Mouse (Mus musculus): ENCODE measurements around the gene Glb1. TPM values are rescaled to one million over a fixed set of nuclear protein-coding genes. Genes with fewer than 3 reads are reported as not detected.

The Glb1 gene
- total and polyA plus RNA-seq, 3 experiments, result 7.0 to 15.7 TPM; not detected in 1

DNA sequence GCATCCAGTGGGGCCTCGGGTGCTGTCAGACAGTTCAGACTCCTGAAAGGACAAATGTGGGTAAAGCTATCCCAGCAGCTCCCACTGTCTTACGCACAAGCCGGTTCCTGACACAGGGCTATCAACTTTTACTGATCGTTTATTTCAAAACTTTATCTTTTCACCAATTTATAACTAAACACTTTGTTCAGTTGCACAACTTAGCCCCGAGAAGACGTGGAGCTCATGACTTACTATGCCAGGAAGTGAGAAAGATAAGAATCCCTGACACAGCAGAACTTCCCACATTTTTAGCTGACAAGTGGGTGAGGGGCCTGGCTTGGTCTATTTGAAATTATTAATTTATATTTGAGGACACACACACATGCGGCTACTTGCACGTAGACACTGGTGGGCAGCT lies 6.2 kb upstream of the Glb1 start (continued):
- 0 out of 2 replicates have a peak, but pooled peaks have one; percentile 31 for TF ChIP-seq RCOR1 (IDR thresholded peaks at IDR 0.05; ENCODE audit: low read depth, low read length)
- TF ChIP-seq ELF1 (IDR thresholded peaks at IDR 0.05; ENCODE audit: low read depth, low read length), result 0 out of 2 replicates have a peak, but pooled peaks have one; percentile 16
- no peak for TF ChIP-seq POLR2AphosphoS2 (IDR thresholded peaks at IDR 0.05; ENCODE audit: low read length)
- no peak for TF ChIP-seq CHD1 (IDR thresholded peaks at IDR 0.05; ENCODE audit: low read depth, low read length)
- TF ChIP-seq ZC3H11A (IDR thresholded peaks at IDR 0.05; ENCODE audit: low read depth, low read length), result no peak
- TF ChIP-seq BHLHE40 (IDR thresholded peaks at IDR 0.05; ENCODE audit: borderline replicate concordance, low read depth, low read length), result no peak
- TF ChIP-seq GABPA (IDR thresholded peaks at IDR 0.05; ENCODE audit: low read depth, low read length), result no peak
- no peak; a peak in 1 of 4 replicates for TF ChIP-seq POLR2A (IDR thresholded peaks at IDR 0.05; ENCODE audit: control insufficient read depth in 1 of 2, insufficient read depth in 1 of 2, low read depth in 1 of 2, low read length in 2 of 2, poor library complexity in 1 of 2)
- peak; percentile 74 for TF ChIP-seq SIN3A (IDR thresholded peaks at IDR 0.05; ENCODE audit: low read length)

GRCm38 (mm10) chr9:114395258-114395657 lies 5.6 kb upstream of the Glb1 start:
- TF ChIP-seq CHD1 (IDR thresholded peaks at IDR 0.05; ENCODE audit: low read depth, low read length) (no peak), CTCF (IDR thresholded peaks at IDR 0.05 in 2 of 3, conservative IDR thresholded peaks at IDR 0.05 in 1 of 3; ENCODE audit: control insufficient read depth in 1 of 3, insufficient read depth in 1 of 3, low read depth in 2 of 3, low read length in 3 of 3, poor library complexity in 1 of 3, severe bottlenecking in 1 of 3) (no peak), ZMIZ1 (IDR thresholded peaks at IDR 0.05; ENCODE audit: low read depth, low read length) (0 out of 2 replicates have a peak, but pooled peaks have one; percentile 20), POLR2A (IDR thresholded peaks at IDR 0.05; ENCODE audit: control insufficient read depth in 1 of 2, insufficient read depth in 1 of 2, low read depth in 1 of 2, low read length in 2 of 2, poor library complexity in 1 of 2) (peak in 1 of 2 experiments; percentile 33; a peak in 1 of 4 replicates), ZKSCAN1 (IDR thresholded peaks at IDR 0.05; ENCODE audit: low read depth, low read length) (no peak)
- no peaks in the 10 kb centered on the region for H3K27me3 ChIP-seq (ENCODE audit: control insufficient read depth in 1 of 2, insufficient read depth in 2 of 2, low read length in 2 of 2)
- peak; percentile 52 for DNase-seq (ENCODE audit: low read depth, low spot score)
- H3K27ac ChIP-seq (ENCODE audit: control insufficient read depth, low read depth, low read length), result no peak overlapping the region
- H3K9ac ChIP-seq (ENCODE audit: control insufficient read depth, low read depth, low read length, poor library complexity, severe bottlenecking), result no peak overlapping the region
- H3K9me3 ChIP-seq (replicated peaks; ENCODE audit: insufficient read depth, low read length), result no peaks in the 10 kb centered on the region
- peaks cover 2% of the 10 kb centered on the region; the same call in 1 of the 2 replicates for H3K79me2 ChIP-seq (ENCODE audit: control insufficient read depth, insufficient read depth, low read length, poor library complexity)
- H3K36me3 ChIP-seq (ENCODE audit: control insufficient read depth in 1 of 2, insufficient read depth in 2 of 2, low read length in 2 of 2), result peaks cover 0 to 19% of the 10 kb centered on the region in 2 experiments; a peak in 2 of 4 replicates
- no peak overlapping the region for H3K4me3 ChIP-seq (ENCODE audit: control insufficient read depth in 1 of 2, insufficient read depth in 1 of 2, low read depth in 2 of 2, low read length in 2 of 2)
- peaks cover 11 to 21% of the 10 kb centered on the region in 2 experiments for H3K4me1 ChIP-seq (ENCODE audit: control insufficient read depth in 1 of 2, insufficient read depth in 2 of 2, low read length in 2 of 2)

DNA sequence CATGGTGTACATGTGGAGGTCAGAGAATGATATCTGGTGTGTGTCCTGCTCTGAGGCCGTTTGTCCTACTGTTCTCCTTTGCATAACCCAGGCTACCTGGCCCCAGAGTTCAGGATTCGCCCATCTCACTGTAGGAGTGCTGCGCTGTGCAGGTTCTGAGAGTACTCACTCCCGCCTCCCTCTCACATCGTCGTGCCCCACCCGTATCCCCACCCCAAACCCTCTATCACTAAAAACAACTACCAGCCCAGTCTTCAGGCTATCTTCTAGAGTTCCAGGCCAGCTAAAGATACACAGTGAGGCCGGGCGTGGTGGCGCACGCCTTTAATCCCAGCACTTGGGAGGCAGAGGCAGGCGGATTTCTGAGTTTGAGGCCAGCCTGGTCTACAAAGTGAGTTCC lies 1.2 kb upstream of the Glb1 start:
- H3K4me1 ChIP-seq (ENCODE audit: control insufficient read depth in 1 of 2, insufficient read depth in 2 of 2, low read length in 2 of 2), result peaks cover 10 to 22% of the 10 kb centered on the region in 2 experiments
- no peak overlapping the region for H3K9ac ChIP-seq (ENCODE audit: control insufficient read depth, low read depth, low read length, poor library complexity, severe bottlenecking)
- no peaks in the 10 kb centered on the region for H3K27me3 ChIP-seq (ENCODE audit: control insufficient read depth in 1 of 2, insufficient read depth in 2 of 2, low read length in 2 of 2)
- DNase-seq (ENCODE audit: low read depth, low spot score), result no peak
- H3K9me3 ChIP-seq (replicated peaks; ENCODE audit: insufficient read depth, low read length), result no peaks in the 10 kb centered on the region
- no peak overlapping the region for H3K27ac ChIP-seq (ENCODE audit: control insufficient read depth, low read depth, low read length)
- H3K79me2 ChIP-seq (ENCODE audit: control insufficient read depth, insufficient read depth, low read length, poor library complexity), result peaks cover 27% of the 10 kb centered on the region
- peaks cover 0 to 20% of the 10 kb centered on the region in 2 experiments; a peak in 2 of 4 replicates for H3K36me3 ChIP-seq (ENCODE audit: control insufficient read depth in 1 of 2, insufficient read depth in 2 of 2, low read length in 2 of 2)
- H3K4me3 ChIP-seq (ENCODE audit: control insufficient read depth in 1 of 2, insufficient read depth in 1 of 2, low read depth in 2 of 2, low read length in 2 of 2), result no peak overlapping the region
- TF ChIP-seq ZMIZ1 (IDR thresholded peaks at IDR 0.05; ENCODE audit: low read depth, low read length) (no peak), NRF1 (IDR thresholded peaks at IDR 0.05; ENCODE audit: insufficient read depth, low read depth, low read length, poor library complexity, severe bottlenecking) (no peak), USF2 (IDR thresholded peaks at IDR 0.05; ENCODE audit: borderline replicate concordance in 1 of 2, insufficient read depth in 1 of 2, low read depth in 1 of 2, low read length in 2 of 2) (no peak), ETS1 (IDR thresholded peaks at IDR 0.05; ENCODE audit: low read depth, low read length) (no peak), MAZ (IDR thresholded peaks at IDR 0.05; ENCODE audit: low read depth, low read length) (no peak), TAL1 (IDR thresholded peaks at IDR 0.05; ENCODE audit: low read length) (no peak), POLR2AphosphoS5 (IDR thresholded peaks at IDR 0.05; ENCODE audit: borderline replicate concordance, low read depth, low read length) (no peak), POLR2A (IDR thresholded peaks at IDR 0.05; ENCODE audit: control insufficient read depth in 1 of 2, insufficient read depth in 1 of 2, low read depth in 1 of 2, low read length in 2 of 2, poor library complexity in 1 of 2) (no peak), MYC (IDR thresholded peaks at IDR 0.05; ENCODE audit: low read depth, low read length) (no peak), TCF12 (IDR thresholded peaks at IDR 0.05; ENCODE audit: low read depth, low read length) (no peak), CTCF (IDR thresholded peaks at IDR 0.05 in 2 of 3, conservative IDR thresholded peaks at IDR 0.05 in 1 of 3; ENCODE audit: control insufficient read depth in 1 of 3, insufficient read depth in 1 of 3, low read depth in 2 of 3, low read length in 3 of 3, poor library complexity in 1 of 3, severe bottlenecking in 1 of 3) (no peak), MXI1 (IDR thresholded peaks at IDR 0.05; ENCODE audit: low read depth, low read length) (no peak), MAFK (IDR thresholded peaks at IDR 0.05; ENCODE audit: borderline replicate concordance, low read depth, low read length) (no peak), SIN3A (IDR thresholded peaks at IDR 0.05; ENCODE audit: low read length) (no peak)

Measured in MEL (cell line).